Mouse (Mus musculus) C2C12 (cell line): ENCODE measurements at regions not wholly inside any gene's neighbourhood (a gene's known extent, or its start where the extent isn't known, plus 50 kb on each side); places are given as distances from the start of the nearest gene placed in this dataset.

Source experiments
- H3K27me3 ChIP-seq: one replicate; pipeline ENCODE4 v1.6.1; 2011; ENCODE audit not compliant: control insufficient read depth, insufficient read depth, insufficient read length
- H3K36me3 ChIP-seq: one replicate; pipeline ENCODE4 v1.6.1; 2011; ENCODE audit not compliant: control insufficient read depth, insufficient read depth
- H3K4me3 ChIP-seq: one replicate; pipeline ENCODE4 v1.5.1; 2011; ENCODE audit warnings: mild to moderate bottlenecking, control low read depth; ENCODE audit not compliant: poor library complexity, insufficient read depth, severe bottlenecking
- H3K79me2 ChIP-seq: one replicate; pipeline ENCODE4 v1.6.1; 2011; ENCODE audit not compliant: control insufficient read depth, insufficient read depth
- H3K79me3 ChIP-seq: one replicate; pipeline ENCODE4 v1.6.1; 2011; ENCODE audit warnings: low read depth, control low read depth
- H3ac ChIP-seq: one replicate; pipeline ENCODE3; 2011; ENCODE audit warnings: low read depth; ENCODE audit not compliant: control insufficient read depth, insufficient read length
- CEBPB ChIP-seq: IDR thresholded peaks from one replicate; pipeline ENCODE4 v1.6.1; 2011; ENCODE audit warnings: low read depth, mild to moderate bottlenecking, control low read depth, moderate library complexity
- CTCF ChIP-seq: IDR thresholded peaks from one replicate; pipeline ENCODE4 v1.5.1; 2011; ENCODE audit not compliant: control insufficient read depth, insufficient read depth, insufficient read length
- FOSL1 ChIP-seq: IDR thresholded peaks from one replicate; pipeline ENCODE4 v1.8.0; 2011; ENCODE audit warnings: mild to moderate bottlenecking, low read length; ENCODE audit not compliant: poor library complexity, insufficient read depth, severe bottlenecking
- MAX ChIP-seq: IDR thresholded peaks from one replicate; pipeline ENCODE4 v1.6.1; 2011; ENCODE audit warnings: mild to moderate bottlenecking, control low read depth
- MYOD1 ChIP-seq: IDR thresholded peaks from one replicate; pipeline ENCODE4 v1.6.1; 2011; ENCODE audit warnings: low read depth; ENCODE audit not compliant: control insufficient read depth, insufficient read length
- MYOG ChIP-seq: IDR thresholded peaks from one replicate; pipeline ENCODE4 v1.6.1; 2011; ENCODE audit not compliant: control insufficient read depth, insufficient read length; ENCODE audit errors: extremely low read depth
- USF1 ChIP-seq: IDR thresholded peaks from one replicate; pipeline ENCODE4 v1.6.1; 2011; ENCODE audit warnings: low read depth, mild to moderate bottlenecking, control low read depth, moderate library complexity

DNA sequence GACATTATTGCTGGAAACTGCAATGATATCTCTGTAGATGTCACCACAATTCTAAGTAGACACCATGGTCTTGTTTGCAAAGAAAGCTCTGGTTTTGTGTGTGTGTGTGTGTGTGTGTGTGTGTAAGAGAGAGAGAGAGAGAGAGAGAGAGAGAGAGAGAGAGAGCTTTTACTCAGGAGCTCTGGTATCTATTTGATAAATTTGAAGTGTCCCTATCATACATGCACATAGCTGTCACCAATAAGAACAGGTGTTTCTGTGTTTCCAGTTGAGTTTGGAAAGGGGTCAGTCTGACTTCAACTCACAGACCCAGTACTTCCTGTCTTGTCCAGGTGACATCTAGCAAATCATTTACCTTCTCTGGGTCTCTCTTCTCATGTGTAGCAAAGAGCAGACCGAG is 169.7 kb upstream of the Serpine2 start:
- Histone ChIP-seq H3K27me3 (no peaks in the 10 kb centered on the region), H3K79me3 (no peaks in the 10 kb centered on the region), H3K79me2 (no peaks in the 10 kb centered on the region), H3K36me3 (no peaks in the 10 kb centered on the region), H3K4me3 (no peak overlapping the region), H3ac (no peak overlapping the region)
- TF ChIP-seq FOSL1 (no peak), MAX (no peak), MYOG (no peak), MYOD1 (no peak), CEBPB (no peak), USF1 (no peak), CTCF (no peak)

DNA sequence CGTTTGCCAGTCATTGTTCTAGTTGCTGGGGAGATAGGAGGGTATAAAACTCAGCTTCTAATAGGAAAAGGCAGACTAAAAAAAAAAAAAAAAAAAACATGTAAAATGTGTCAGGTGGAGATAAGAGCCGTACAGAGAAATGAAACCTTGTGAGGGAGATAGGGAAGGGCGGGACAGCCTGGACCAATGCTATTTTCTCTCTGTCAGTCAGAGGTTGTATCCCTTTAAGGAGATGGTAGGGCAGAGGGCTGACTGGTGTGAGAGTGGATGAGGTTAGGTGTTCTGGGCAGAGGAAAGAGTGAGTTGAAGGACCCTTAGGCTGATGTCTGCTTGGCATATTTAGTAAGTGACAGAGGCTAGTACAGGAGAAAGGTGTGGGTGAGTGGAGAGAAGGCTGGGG is 169.2 kb upstream of the Serpine2 start:
- H3K36me3 ChIP-seq = no peaks in the 10 kb centered on the region
- no peak overlapping the region for H3ac ChIP-seq
- H3K4me3 ChIP-seq = no peak overlapping the region
- H3K79me2 ChIP-seq = no peaks in the 10 kb centered on the region
- H3K27me3 ChIP-seq = no peaks in the 10 kb centered on the region
- H3K79me3 ChIP-seq = no peaks in the 10 kb centered on the region
- TF ChIP-seq FOSL1 (no peak), MAX (no peak), MYOD1 (no peak), CTCF (no peak), USF1 (no peak), CEBPB (no peak), MYOG (no peak)

DNA sequence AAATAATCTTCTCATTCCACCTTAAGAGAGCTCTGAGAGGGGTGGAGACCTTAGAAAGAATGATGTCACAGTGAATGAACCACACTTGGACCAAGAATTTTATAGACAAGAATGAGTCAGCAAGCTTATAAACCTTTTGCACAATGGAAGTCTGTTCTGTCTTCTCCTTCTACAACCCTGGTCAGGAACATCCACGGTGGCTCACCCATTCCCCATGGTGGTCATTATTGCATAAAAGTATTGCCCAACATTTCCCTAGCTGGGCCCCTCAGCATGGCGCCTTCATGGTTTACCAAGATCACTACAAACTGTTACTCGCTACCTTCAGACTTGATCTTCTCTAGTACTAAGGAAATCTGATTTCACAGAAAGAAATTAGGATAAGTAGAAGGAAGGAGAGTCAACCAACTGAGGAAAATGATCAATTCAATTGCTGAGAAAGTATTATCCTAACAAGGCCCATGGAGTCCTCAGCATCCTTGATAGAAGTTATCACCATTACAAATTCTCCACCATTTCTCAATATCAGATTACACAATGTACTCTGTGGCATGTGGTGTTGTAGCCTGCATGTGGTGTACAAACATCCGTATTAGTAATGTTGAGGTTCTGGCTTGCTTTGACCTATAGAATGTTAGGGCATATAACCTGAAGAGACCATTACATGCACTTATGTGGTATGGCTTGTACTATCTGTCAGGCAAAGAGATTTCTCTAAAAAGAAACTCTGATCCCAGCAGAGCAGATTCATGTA is 165.1 kb upstream of the Serpine2 start:
- Histone ChIP-seq H3ac (no peak overlapping the region), H3K79me2 (no peaks in the 10 kb centered on the region), H3K79me3 (no peaks in the 10 kb centered on the region), H3K4me3 (no peak overlapping the region), H3K36me3 (no peaks in the 10 kb centered on the region), H3K27me3 (no peaks in the 10 kb centered on the region)
- TF ChIP-seq CEBPB = peak; percentile 87
- TF ChIP-seq USF1 = no peak

DNA sequence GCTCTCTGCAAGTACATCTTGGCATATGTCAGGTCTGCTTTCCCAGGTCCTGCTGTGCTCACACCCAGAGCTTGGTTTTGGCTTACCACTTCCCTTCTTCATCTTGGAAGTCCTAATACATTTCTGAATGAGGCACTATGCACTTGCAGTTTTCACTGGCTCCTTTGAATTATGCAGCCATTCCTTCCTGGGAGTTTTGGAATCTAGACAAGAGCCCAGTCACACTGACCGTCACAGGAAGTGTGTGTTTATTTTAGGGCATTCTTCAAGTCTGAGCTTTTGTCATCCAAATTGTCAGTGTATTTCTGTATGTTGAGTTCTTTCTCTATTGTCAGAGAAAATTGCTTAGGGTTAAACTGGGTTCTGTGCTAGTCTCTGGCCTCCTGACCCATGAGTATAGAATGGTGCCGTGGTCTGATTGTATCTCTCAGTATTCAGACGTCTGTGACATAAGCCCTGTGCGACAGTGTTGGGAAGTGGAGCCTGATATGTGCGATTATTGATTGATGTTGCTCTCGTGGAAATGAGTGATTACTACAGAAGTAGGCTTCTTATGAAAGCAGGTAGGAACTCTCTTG is 162.6 kb upstream of the Serpine2 start:
- Histone ChIP-seq H3ac (no peak overlapping the region), H3K79me2 (no peaks in the 10 kb centered on the region), H3K27me3 (no peaks in the 10 kb centered on the region), H3K4me3 (no peak overlapping the region), H3K36me3 (no peaks in the 10 kb centered on the region), H3K79me3 (no peaks in the 10 kb centered on the region)
- TF ChIP-seq MYOD1 (no peak), CTCF (no peak), FOSL1 (no peak), USF1 (no peak)

DNA sequence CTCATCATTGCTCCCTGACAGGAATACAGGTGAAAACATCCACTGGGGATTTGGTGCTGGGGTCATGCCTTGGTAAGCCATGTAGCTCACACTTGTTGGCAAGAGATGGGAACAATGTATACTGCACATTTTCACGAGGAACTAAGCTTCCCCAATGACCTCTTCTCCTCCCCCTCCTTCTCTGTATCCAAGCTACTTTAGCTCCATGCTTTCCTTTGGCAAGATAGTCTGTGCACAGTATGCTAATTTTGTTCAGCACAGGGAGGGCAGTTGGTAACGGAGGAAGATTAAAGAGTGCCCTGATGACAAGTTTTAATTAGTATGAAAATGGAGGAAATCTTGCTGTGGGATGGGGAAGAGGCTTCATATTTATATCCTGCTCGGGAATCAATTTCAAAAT is 160.9 kb upstream of the Serpine2 start:
- no peaks in the 10 kb centered on the region for H3K27me3 ChIP-seq
- H3K79me2 ChIP-seq = no peaks in the 10 kb centered on the region
- H3K79me3 ChIP-seq = no peaks in the 10 kb centered on the region
- TF ChIP-seq CTCF (no peak), MAX (no peak), CEBPB (no peak), FOSL1 (no peak), MYOD1 (no peak)
- H3ac ChIP-seq = no peak overlapping the region
- no peaks in the 10 kb centered on the region for H3K36me3 ChIP-seq
- no peak overlapping the region for H3K4me3 ChIP-seq

DNA sequence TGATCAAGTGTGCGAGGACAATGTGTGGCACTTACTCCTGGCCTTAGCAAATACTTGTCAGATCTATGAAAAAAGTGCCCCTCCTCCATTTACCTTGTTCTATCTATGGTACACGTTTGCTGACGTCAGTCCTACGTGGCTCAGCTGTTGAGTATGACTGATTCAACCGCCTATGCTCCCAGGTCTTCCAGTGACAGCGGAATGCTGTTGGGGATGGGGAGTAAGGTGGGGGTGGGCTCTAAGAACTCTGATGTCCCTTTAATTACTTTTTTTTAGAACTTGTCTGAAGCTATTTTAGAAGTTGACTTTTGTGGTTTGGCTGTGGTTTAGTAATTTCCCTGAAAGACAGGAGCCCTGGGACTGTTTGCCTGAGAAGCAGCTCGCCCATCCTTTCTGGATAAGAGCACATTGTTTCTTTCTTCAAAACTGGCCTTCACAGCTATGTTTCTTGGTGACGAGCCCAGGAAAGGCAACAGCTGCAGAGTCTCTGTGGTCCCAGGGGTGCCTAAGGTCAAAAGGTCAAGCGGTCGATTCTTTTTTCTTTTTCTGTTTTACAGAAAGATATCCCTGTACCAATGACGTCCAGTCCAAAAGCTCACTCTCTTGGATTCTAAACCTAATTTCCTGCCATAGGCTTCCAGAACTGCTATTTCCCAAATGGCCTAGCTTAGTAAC is 157.5 kb upstream of the Serpine2 start:
- Histone ChIP-seq H3ac (no peak overlapping the region), H3K4me3 (no peak overlapping the region), H3K79me2 (no peaks in the 10 kb centered on the region), H3K79me3 (no peaks in the 10 kb centered on the region), H3K36me3 (no peaks in the 10 kb centered on the region), H3K27me3 (no peaks in the 10 kb centered on the region)
- TF ChIP-seq CEBPB = no peak
- TF ChIP-seq MYOD1 = peak; percentile 92
